In genomic region chr10:53180751-53181151, GRCm38 (mm10) we compare ENCODE assay signal across 11 mouse cellular contexts.
A peak's percentile ranks its signal among the peaks of the same experiment; 100 is the strongest.
DNase-seq lines count a peak whose midpoint lies in the region; ATAC-seq and TF ChIP-seq lines count a peak whose summit lies in the region.
"Had no signal": no experiment of that assay in that cellular context is flagged by ENCODE, and none has a peak within 500 bp of the region (broad histone marks: within the 10 kb centered on the region; RNA-seq: fewer than 3 reads in every experiment).

No protein-coding gene starts in this region.

- H3K36me3 ChIP-seq in kidney, embryonic 15.5 days: no peaks in the 10 kb centered on the region
- H3K36me3 ChIP-seq in kidney, embryonic 14.5 days (ENCODE audit: control insufficient read depth, insufficient read depth, low read length): no peaks in the 10 kb centered on the region
- H3K36me3 ChIP-seq in heart, embryonic 15.5 days: no peaks in the 10 kb centered on the region
- no peaks in the 10 kb centered on the region for H3K36me3 ChIP-seq in liver, embryonic 13.5 days
- H3K36me3 ChIP-seq: liver, embryonic 15.5 days had no signal

- peak overlapping the region; percentile 41 for H3K27ac ChIP-seq in kidney, embryonic 15.5 days
- H3K27ac ChIP-seq in kidney, embryonic 14.5 days (ENCODE audit: low read depth, low read length): no peak overlapping the region
- peak overlapping the region; percentile 83 for H3K27ac ChIP-seq in heart, embryonic 15.5 days
- no peak overlapping the region for H3K27ac ChIP-seq in liver, embryonic 13.5 days
- no peak overlapping the region for H3K27ac ChIP-seq in cerebellum, adult 2 months (ENCODE audit: insufficient read depth, low read length)
- H3K27ac ChIP-seq: liver, embryonic 15.5 days had no signal

- no peak overlapping the region for H3K4me2 ChIP-seq in kidney, embryonic 15.5 days
- no peak overlapping the region for H3K4me2 ChIP-seq in kidney, embryonic 14.5 days (replicated peaks; ENCODE audit: low read depth, low read length)
- peak overlapping the region; percentile 17 for H3K4me2 ChIP-seq in heart, embryonic 15.5 days
- H3K4me2 ChIP-seq in liver, embryonic 13.5 days: peak overlapping the region; percentile 3; the same call in 1 of the 2 replicates
- H3K4me2 ChIP-seq: liver, embryonic 15.5 days had no signal

- peaks cover 5% of the 10 kb centered on the region; the same call in 1 of the 2 replicates for H3K4me1 ChIP-seq in kidney, embryonic 15.5 days
- H3K4me1 ChIP-seq in kidney, embryonic 14.5 days (ENCODE audit: control insufficient read depth, insufficient read depth, low read length): no peaks in the 10 kb centered on the region
- H3K4me1 ChIP-seq in heart, embryonic 15.5 days (replicated peaks): peaks cover 30% of the 10 kb centered on the region
- H3K4me1 ChIP-seq in liver, embryonic 13.5 days (replicated peaks): peaks cover 6% of the 10 kb centered on the region; the same call in 1 of the 2 replicates
- no peaks in the 10 kb centered on the region for H3K4me1 ChIP-seq in cerebellum, adult 2 months (ENCODE audit: control insufficient read depth, insufficient read depth, low read length)
- H3K4me1 ChIP-seq: liver, embryonic 15.5 days had no signal

- no peaks in the 10 kb centered on the region for H3K27me3 ChIP-seq in kidney, embryonic 15.5 days
- no peaks in the 10 kb centered on the region for H3K27me3 ChIP-seq in kidney, embryonic 14.5 days (ENCODE audit: control insufficient read depth, insufficient read depth, low read length)
- no peaks in the 10 kb centered on the region for H3K27me3 ChIP-seq in heart, embryonic 15.5 days
- no peaks in the 10 kb centered on the region for H3K27me3 ChIP-seq in liver, embryonic 13.5 days
- H3K27me3 ChIP-seq in cerebellum, adult 2 months (ENCODE audit: control insufficient read depth, insufficient read depth, low read length): no peaks in the 10 kb centered on the region
- H3K27me3 ChIP-seq: liver, embryonic 15.5 days had no signal

- no peaks in the 10 kb centered on the region for H3K9me3 ChIP-seq in kidney, embryonic 15.5 days (replicated peaks)
- no peaks in the 10 kb centered on the region for H3K9me3 ChIP-seq in kidney, embryonic 14.5 days (ENCODE audit: control insufficient read depth, low read length)
- no peaks in the 10 kb centered on the region for H3K9me3 ChIP-seq in heart, embryonic 15.5 days (replicated peaks)
- no peaks in the 10 kb centered on the region for H3K9me3 ChIP-seq in liver, embryonic 13.5 days (replicated peaks)
- H3K9me3 ChIP-seq: liver, embryonic 15.5 days had no signal

- DNase-seq in brain, adult 2 months (ENCODE audit: low read depth, low spot score): peak; percentile 73
- DNase-seq in liver, embryonic 13.5 days: no peak
- DNase-seq in urinary bladder, adult 2 months (ENCODE audit: low spot score): no peak
- no peak for DNase-seq in layer of hippocampus, postnatal 10 days (ENCODE audit: low spot score in 2 of 2)
- no peak for DNase-seq in cerebellum, adult 2 months
- DNase-seq: cerebellum, postnatal 14 days had no signal

- TF ChIP-seq POLR2A in cerebellum, adult 2 months (IDR thresholded peaks at IDR 0.05; ENCODE audit: borderline replicate concordance, insufficient read depth, low read length): no peak

- H3K4me3 ChIP-seq in kidney, embryonic 15.5 days (replicated peaks): no peak overlapping the region
- H3K4me3 ChIP-seq in kidney, embryonic 14.5 days (ENCODE audit: low read length): no peak overlapping the region
- H3K4me3 ChIP-seq in heart, embryonic 15.5 days: no peak overlapping the region
- H3K4me3 ChIP-seq in liver, embryonic 13.5 days (replicated peaks): no peak overlapping the region
- no peak overlapping the region for H3K4me3 ChIP-seq in cerebellum, adult 2 months (replicated peaks; ENCODE audit: insufficient read depth, low read depth, low read length)
- H3K4me3 ChIP-seq: liver, embryonic 15.5 days had no signal

- no peak for TF ChIP-seq CTCF in cerebellum, adult 2 months (IDR thresholded peaks at IDR 0.05; ENCODE audit: borderline replicate concordance, insufficient read depth, low read depth, low read length)

- H3K9ac ChIP-seq in kidney, embryonic 15.5 days: no peak overlapping the region
- H3K9ac ChIP-seq in kidney, embryonic 14.5 days (ENCODE audit: low read depth, low read length): no peak overlapping the region
- no peak overlapping the region for H3K9ac ChIP-seq in heart, embryonic 15.5 days
- H3K9ac ChIP-seq in liver, embryonic 13.5 days: no peak overlapping the region
- H3K9ac ChIP-seq: liver, embryonic 15.5 days had no signal

- no peak for ATAC-seq in kidney, embryonic 15.5 days (replicated peaks; ENCODE audit: low FRiP score)
- no peak for ATAC-seq in kidney, embryonic 14.5 days (ENCODE audit: low FRiP score, low TSS enrichment)
- ATAC-seq in heart, embryonic 15.5 days (replicated peaks; ENCODE audit: insufficient number of reproducible peaks, insufficient read depth, low FRiP score, low read depth): peak; percentile 52
- no peak for ATAC-seq in liver, embryonic 13.5 days (ENCODE audit: low read depth)
- ATAC-seq: forebrain, embryonic 14.5 days had no signal

- WGBS in kidney, embryonic 15.5 days: 45% methylated on average over 11 of the region's 11 CpGs
- 69% methylated on average over 11 of the region's 11 CpGs for WGBS in kidney, embryonic 14.5 days
- 19% methylated on average over 11 of the region's 11 CpGs for WGBS in heart, embryonic 15.5 days
- WGBS in liver, embryonic 13.5 days (ENCODE audit: insufficient replicate concordance): 16% methylated on average over 11 of the region's 11 CpGs
- WGBS in cerebellum, adult 2 months: 80% methylated on average over 11 of the region's 11 CpGs

Comparison
In these comparisons a context has a peak if more than half of its experiments do, and no peak if none do; other contexts are left out.
1. H3K27ac ChIP-seq: peak in kidney, embryonic 15.5 days (single experiment) and heart, embryonic 15.5 days (single experiment); none in kidney, embryonic 14.5 days (single experiment), liver, embryonic 13.5 days (single experiment) and cerebellum, adult 2 months (single experiment).
2. H3K4me2 ChIP-seq: peak in heart, embryonic 15.5 days (single experiment) and liver, embryonic 13.5 days (single experiment); none in kidney, embryonic 15.5 days (single experiment) and kidney, embryonic 14.5 days (single experiment).